ENCODE assay signal across 8 mouse cellular contexts in genomic region chr9:56213451-56214291, GRCm38 (mm10). TPM values are rescaled to one million over a fixed set of nuclear protein-coding genes. Genes with fewer than 3 reads are reported as not detected.
DNase-seq lines count a peak whose midpoint lies in the region; ATAC-seq and TF ChIP-seq lines count a peak whose summit lies in the region.

No protein-coding gene starts in this region.

- no peaks in the 10 kb centered on the region for H3K27me3 ChIP-seq in Patski
- H3K27me3 ChIP-seq in embryonic facial prominence, embryonic 10.5 days (replicated peaks; ENCODE audit: low read depth, poor library complexity, severe bottlenecking), result no peaks in the 10 kb centered on the region
- H3K27me3 ChIP-seq in neural tube, embryonic 13.5 days, result no peaks in the 10 kb centered on the region

- peak; percentile 85 for TF ChIP-seq CTCF in Patski (IDR thresholded peaks at IDR 0.05)

- H3K36me3 ChIP-seq in embryonic facial prominence, embryonic 10.5 days (replicated peaks), result no peaks in the 10 kb centered on the region
- H3K36me3 ChIP-seq in neural tube, embryonic 13.5 days, result no peaks in the 10 kb centered on the region

- in situ Hi-C loops in Patski (cut with MboI; ENCODE audit: low pct_unique_long_range_greater_than_20kb), result loop anchor here (5.0 kb wide), 3 partner anchors 204 to 339 kb away; partner anchors contain the start of genes Hmg20a and Peak1

- DNase-seq in A20 (ENCODE audit: low read depth, low spot score) (peak; percentile 53), Patski (ENCODE audit: low read depth, low spot score) (no peak)
- DNase-seq in embryonic facial prominence, embryonic 10.5 days (ENCODE audit: low spot score), result peak; percentile 45
- peak; percentile 65 for DNase-seq in heart, adult 8-10 months (ENCODE audit: low spot score)
- DNase-seq in kidney, adult 18-20 months, result peak; percentile 48
- DNase-seq in left cerebral cortex, postnatal 4 days, result peak; percentile 31
- no peak for DNase-seq in spleen, postnatal 10 days (ENCODE audit: low spot score in 2 of 2)

- no peak overlapping the region; the same call in 1 of the 2 replicates for H3K4me3 ChIP-seq in embryonic facial prominence, embryonic 10.5 days
- peak overlapping the region; percentile 24 for H3K4me3 ChIP-seq in neural tube, embryonic 13.5 days

- peak overlapping the region; percentile 52 for H3K4me2 ChIP-seq in neural tube, embryonic 13.5 days

- 26% methylated on average over 11 of the region's 11 CpGs for WGBS in embryonic facial prominence, embryonic 10.5 days
- 13% methylated on average over 11 of the region's 11 CpGs for WGBS in neural tube, embryonic 13.5 days

- H3K9ac ChIP-seq in neural tube, embryonic 13.5 days, result peak overlapping the region; percentile 61

- no peaks in the 10 kb centered on the region for H3K9me3 ChIP-seq in embryonic facial prominence, embryonic 10.5 days
- no peaks in the 10 kb centered on the region for H3K9me3 ChIP-seq in neural tube, embryonic 13.5 days

- H3K4me1 ChIP-seq in embryonic facial prominence, embryonic 10.5 days, result peaks cover 14% of the 10 kb centered on the region
- H3K4me1 ChIP-seq in neural tube, embryonic 13.5 days (replicated peaks), result peaks cover 18% of the 10 kb centered on the region

- CTCF ChIA-PET in Patski (lab: Charles Lee), result interaction anchor here (0.8 to 4.4 kb wide), 19 partner anchors 9 to 343 kb away, joined by 3 to 24 read pairs (median 5); no protein-coding TSS in a partner anchor

- no peak overlapping the region for H3K27ac ChIP-seq in embryonic facial prominence, embryonic 10.5 days (replicated peaks)
- no peak overlapping the region; the same call in 1 of the 2 replicates for H3K27ac ChIP-seq in neural tube, embryonic 13.5 days (replicated peaks)

- intact Hi-C loops in left cerebral cortex, postnatal 4 days (cut with DNase I), result loop anchor here (5.0 to 10.0 kb wide), 4 partner anchors 201 to 419 kb away; partner anchors contain the start of genes Hmg20a and Peak1

- peak; percentile 47 for ATAC-seq in Patski
- ATAC-seq in neural tube, embryonic 13.5 days (ENCODE audit: low read depth), result peak; percentile 79; the same call in 1 of the 2 replicates

- POLR2A ChIA-PET in Patski (lab: Charles Lee), result interaction anchor here (1.3 to 1.5 kb wide), 2 partner anchors 293 to 339 kb away, joined by 5 to 7 read pairs; no protein-coding TSS in a partner anchor

RNA-seq across cellular contexts. Expression of gene Tspan3, which starts 48.4 kb away (rescaled TPM):
- 371 TPM for polyA plus RNA-seq in Patski (2021)
- 474 and 482 TPM in 2 replicates for polyA plus RNA-seq in embryonic facial prominence, embryonic 10.5 days (2016; fragmentation: Nextera tagmentation; extraction: Ambion mirVana)
- total RNA-seq in heart, adult 8-10 months (2022), result 100 to 1,000 TPM; 189 to 223 (median 201) TPM
- 100 to 1,000 TPM; 238 to 243 TPM for total RNA-seq in left cerebral cortex, postnatal 4 days (2021)
- polyA plus RNA-seq in neural tube, embryonic 13.5 days (2015; fragmentation: Nextera tagmentation; extraction: Ambion mirVana), result 602 and 606 TPM in 2 replicates

Comparison
In these comparisons a context has a peak if more than half of its experiments do, and no peak if none do; other contexts are left out.
1. DNase-seq: peak in A20 (single experiment), embryonic facial prominence, embryonic 10.5 days (single experiment), heart, adult 8-10 months (single experiment), kidney, adult 18-20 months (single experiment) and left cerebral cortex, postnatal 4 days (single experiment); none in Patski (single experiment) and spleen, postnatal 10 days (0 of 2).